Mouse (Mus musculus) urinary bladder, postnatal 10 days (tissue): ENCODE measurements around the gene Car10.

Source experiments
- DNase-seq: peaks from one replicate; pipeline ENCODE4 v3.0.0; 2022; ENCODE audit warnings: low spot score

Car10 gene

DNA sequence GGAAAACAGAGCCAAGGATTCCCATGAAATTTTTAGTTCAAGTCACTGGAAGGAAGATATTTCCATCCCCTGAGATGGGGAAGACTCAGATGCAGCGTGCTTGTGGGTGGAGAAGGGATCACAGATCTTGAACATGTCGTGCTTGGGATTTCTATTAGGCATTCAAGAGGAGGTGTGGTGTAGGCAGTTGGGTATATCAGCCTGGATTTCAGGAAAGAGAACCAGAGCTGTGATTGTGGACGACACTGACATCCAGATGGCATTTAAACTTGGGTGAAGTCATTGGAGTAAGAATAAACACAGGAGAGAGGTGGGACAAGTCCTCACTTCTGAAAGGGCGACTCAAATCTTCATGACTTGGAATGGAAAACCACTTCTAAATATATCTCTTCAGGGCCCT is 490.0 kb downstream of the Car10 start:
- no peak for DNase-seq

DNA sequence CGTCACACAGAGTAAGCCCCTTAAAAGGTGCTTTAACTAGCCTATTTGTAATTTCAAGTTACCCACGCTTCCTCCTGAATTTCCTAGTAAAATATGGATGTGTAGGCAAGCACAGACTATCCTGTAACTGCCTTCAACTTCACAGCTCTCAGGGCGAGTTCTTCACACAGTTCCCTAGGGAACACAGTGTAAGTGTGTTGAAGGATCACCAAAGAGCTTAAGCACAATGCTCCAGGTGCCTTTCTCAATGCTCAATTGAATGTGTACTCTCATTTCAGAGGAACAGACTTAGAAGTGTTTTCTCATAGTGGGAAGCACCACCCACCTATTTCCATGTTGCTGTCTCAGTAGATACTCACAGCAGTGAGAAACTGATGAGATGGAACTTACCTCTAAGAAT is 492.8 kb downstream of the Car10 start:
- DNase-seq = no peak

DNA sequence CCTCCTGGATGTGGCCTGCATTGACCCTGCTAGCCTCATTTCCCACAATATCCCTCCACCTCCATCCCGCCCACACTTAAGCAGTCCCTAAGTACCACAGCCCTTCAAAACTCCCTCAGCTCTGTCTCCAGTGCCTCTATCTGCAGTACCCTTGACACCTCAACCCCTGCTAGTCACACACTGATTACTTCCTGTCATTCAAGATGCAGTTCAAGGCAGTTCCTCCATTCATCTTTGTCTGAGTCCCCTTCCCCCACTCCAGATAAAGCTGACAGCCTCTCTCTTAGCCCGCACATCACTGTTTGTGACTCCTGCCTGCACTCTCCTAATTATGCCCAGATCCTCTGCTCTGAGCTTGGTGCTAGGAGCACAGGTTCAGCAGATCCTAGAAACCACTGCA is 496.2 kb downstream of the Car10 start:
- DNase-seq = no peak

DNA sequence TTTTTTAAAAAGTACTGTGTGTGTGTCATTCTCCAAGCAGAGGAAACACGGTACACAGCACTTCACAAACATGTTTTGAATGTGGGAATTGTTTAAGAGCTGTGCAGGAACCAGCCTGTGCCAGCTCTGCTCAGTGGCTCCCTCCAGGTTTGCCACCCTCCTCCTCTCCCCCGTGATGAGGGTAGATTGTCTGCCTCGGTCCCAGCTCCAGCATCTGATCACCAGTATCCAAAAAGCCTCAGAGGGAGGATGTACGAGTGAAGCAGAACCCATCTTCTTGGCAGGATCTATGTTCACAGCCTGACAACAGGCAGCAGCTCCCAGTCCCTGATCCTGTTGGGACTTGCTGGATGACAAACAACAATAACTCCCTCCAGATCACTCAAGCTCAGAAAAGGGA is 500.3 kb downstream of the Car10 start:
- DNase-seq = no peak

DNA sequence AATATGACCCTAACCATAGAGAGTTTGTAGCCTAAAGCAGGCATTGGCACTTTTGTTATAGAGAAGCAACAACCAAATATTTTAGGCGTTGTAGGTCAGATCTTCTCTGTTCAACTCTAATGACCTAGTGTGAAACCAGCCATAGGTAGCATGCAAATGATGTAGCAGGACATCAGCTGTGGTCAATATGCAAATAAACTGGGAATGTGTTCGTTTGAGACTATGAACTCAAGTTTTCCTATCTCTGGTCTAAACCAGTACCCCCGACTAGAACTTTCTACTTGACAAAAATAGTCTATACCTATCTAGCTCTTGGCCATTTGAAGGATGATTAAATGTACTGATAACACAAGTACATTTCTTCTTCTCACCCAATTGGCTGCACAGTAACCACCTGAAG is 501.9 kb downstream of the Car10 start:
- DNase-seq = no peak

DNA sequence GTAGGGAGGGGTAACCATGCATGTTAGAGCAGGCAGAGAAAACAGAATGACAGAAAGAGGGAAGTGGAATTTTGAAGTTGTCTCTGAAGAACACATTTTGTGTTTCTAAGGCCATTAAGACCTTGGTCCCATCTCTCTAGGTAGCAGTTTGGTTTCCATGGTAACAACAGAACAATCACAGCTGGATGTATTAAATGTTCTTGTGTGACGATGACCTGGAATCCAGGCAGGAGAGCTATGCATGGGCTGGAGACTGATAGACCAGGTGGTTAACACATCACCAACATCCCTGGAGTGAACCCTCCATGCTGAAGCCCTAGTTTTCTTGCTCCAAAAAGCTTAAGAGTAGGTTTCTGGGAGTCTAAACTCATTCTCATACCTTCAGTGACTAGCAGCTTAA is 505.7 kb downstream of the Car10 start:
- no peak for DNase-seq

DNA sequence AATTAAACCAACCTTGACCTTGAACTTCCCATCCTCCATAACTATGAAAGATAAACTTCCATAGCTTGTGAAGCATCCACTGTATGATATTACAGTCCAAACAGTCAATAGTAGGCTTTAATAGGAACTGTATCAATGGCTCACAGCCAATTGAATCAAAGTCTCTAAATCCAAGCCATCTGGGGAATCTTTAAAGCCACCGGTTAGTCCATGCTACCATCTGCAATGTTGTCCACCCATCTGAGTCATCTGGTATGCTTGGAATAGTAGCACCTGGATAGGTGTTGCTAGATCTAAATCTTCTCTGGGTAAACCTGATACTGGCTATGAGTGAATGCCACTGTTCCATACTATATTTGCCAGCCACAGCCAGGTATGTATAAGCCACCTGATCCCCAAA is 509.3 kb downstream of the Car10 start:
- no peak for DNase-seq

DNA sequence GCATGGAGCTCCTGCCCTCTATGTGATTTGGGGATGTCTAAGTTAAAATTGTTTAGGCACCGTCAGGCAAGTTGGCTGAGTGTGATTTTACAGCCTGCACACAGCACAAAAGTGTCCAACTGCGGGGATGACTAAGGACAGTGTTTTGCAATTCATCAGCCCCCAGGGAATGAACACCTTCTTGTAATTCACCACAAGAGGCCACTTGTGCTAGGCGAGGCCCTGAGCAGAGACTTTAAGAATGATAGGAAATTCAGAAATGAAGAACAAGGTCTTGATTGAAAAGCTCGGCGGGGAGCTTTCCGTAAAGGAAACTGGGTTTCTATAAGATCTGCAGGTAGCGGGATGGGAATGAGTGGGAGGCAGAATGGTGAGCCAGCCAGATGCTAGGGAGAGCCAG is 510.9 kb downstream of the Car10 start:
- no peak for DNase-seq

DNA sequence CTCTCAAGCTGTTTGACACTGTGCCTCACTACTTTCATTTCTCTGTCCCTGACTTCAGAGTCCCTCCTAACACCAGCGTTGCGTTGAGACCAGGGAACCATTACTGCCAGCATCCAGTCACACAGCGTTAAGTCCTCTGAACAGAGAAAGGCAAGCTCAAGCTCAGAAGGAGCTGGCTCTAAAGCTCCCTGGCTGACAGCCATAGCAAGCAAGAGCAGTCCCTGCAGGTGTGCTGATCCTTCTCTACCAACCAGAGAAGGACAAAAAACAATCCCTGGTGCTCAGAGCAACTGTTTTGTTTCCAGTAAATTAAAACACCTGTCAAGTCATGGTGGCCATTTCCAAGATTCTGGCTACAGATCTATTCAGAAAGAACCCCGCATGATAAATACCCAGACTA is 514.2 kb downstream of the Car10 start:
- DNase-seq = no peak

DNA sequence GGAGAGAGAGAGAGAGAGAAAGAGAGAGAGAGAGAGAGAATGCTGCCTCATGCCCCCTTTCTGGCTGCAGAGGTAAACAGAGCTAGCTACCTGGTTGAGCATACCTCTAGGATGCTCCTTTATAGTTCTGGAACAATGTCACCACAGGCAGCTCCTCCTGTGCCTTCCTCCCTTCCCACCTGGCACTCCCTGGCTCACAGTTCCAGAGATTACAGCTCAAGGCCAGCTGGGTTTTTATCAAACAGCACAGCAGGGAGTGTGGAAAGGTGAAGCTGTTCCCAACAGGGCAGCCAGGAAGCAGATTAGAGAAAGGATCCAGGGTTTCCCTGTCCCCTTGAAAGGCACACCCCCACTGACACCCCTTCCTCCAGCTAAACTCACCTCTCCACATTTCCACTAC is 517.0 kb downstream of the Car10 start:
- no peak for DNase-seq

DNA sequence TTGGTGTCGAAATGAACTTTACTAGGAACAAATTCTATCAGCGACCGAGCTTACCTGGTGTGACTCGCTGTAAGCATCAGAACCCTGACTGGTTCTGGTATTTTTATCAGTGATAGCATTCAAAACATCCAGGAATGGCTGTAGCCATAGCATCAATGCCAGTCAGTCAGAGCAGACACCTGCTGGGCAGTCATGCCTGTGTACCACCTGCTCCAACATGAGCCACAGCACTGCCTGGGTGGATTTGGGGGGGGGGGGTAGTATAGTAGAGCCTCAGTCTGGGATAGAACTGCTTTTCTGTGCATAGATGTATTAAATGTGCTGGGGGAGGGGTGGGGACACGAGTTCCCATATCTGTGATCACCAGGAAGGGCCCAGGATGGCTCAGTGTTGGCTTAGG is 525.8 kb downstream of the Car10 start:
- no peak for DNase-seq

DNA sequence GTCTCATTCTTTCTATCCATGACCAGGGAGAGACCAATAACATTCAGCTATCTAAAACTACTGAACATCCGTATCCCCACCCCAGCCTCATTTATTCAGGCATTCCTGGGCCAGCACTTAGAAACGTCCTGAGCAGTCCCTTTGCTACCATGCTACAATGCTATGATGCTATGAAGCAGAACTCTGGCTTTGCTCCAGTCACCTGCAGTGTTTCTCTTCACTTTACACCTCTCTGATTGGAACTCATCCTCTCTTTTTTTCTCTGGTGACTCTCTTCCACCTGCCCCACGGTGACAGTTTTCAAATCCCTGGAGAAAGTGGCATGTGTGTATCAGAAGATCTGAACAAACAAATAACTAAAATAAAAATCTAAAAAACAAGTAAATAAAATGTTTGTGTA is 541.6 kb downstream of the Car10 start:
- no peak for DNase-seq

DNA sequence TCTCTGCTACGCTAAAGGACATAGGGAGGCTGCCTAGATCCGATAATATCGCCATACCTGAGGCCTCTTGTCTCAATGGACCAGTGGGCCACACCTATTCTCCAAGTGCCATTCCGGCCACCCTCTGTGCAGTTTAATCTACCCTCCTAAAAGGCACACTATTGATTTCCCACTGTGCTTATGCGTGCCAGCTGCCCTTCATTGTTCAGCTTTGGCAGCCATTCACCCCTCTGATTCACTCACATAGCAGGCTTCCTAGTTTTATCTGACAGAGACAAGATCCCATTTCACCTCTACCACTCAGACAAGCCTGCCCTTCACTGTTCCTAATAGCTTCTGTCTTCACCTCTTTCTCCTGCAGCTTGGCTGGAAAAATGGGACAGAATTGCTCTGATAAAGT is 543.1 kb downstream of the Car10 start:
- no peak for DNase-seq

DNA sequence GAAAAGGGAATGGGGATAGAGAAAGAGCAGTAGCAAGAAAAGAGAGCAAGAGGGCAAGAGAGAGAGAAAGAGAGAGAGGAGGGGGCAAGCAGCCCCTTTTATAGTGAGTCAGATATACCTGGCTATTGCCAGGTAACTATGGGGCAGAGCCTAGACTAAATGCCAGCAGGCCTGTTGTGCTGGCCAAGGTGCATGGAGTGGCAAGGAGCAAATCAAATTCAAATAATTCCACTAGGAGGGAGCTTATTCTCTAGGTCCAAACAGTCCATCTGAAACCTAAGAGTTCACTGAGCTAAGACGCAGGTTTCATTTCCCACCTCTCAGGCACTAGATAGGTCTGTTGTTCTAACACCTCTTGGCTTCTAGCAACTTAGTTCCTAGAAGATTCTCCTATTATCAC is 544.5 kb downstream of the Car10 start:
- no peak for DNase-seq

DNA sequence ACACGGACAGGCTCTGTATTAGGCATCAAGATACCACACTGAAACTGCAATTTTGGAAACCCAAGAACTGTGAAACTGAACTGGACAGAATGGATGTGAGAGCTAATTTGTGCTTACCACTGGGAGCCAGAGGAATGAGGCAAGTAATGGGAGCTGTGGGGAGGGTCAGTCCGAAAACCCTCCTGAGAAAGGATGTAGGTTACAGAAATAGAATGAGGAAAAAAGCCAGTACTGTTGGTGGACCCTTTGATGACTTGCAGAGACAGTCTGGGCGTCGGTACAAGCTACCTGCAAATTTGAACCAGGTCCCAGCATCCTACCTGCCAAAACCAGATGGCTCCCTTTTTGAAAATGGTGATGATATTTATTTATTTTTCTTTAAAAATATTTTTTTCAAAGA is 545.2 kb downstream of the Car10 start:
- no peak for DNase-seq

DNA sequence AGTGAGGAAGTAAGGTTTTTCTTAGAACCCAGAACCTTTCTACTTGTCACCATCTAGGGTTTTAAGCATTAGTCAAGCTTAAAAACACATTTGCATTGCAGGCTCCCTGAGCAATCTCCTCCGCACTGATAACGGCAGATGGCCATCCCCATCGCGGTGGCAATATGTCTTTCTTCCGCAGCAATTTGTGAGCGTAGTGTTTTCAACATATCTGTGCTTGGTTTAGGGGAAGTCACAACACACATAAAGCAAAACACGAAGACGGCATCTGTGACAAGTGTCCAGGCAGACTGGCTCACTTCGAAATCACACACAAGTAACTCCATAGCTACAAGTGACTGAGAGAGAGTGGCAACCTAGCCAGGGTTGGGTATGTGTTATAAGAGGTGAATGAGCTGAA is 545.6 kb downstream of the Car10 start:
- DNase-seq = no peak

DNA sequence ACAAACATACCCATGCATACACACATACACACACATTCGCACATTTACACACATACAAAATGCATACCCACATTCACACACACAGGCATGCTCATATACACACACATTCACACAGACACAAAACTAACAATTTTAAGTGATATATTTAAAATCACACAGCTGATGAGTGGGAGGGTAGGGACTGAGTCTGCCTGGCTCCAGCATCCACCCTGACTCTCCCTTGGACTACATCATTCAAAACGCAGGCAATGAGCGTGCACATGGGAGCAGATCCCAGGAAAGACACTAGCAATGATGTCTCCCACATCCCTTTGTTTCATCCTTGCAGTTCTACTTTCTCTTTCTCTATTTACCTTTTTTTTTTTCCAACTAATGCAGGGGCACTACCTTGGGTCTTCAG is 548.4 kb downstream of the Car10 start:
- DNase-seq = no peak
